Mouse (Mus musculus): ENCODE results near the gene Dapl1. TPM values are rescaled to one million over a fixed set of nuclear protein-coding genes. Genes with fewer than 3 reads are reported as not detected.

The Dapl1 gene
- 8.9 TPM in 1 of 2 replicates, not detected in the other for total RNA-seq (2021)
- long read RNA-seq, experiment 1: 0 reads
- long read RNA-seq, experiment 2, partial matches to known transcripts: 0 of 2 reads
- long read RNA-seq, experiment 2, other reads (novel, unspliced or antisense): 0 of 2 reads

DNA sequence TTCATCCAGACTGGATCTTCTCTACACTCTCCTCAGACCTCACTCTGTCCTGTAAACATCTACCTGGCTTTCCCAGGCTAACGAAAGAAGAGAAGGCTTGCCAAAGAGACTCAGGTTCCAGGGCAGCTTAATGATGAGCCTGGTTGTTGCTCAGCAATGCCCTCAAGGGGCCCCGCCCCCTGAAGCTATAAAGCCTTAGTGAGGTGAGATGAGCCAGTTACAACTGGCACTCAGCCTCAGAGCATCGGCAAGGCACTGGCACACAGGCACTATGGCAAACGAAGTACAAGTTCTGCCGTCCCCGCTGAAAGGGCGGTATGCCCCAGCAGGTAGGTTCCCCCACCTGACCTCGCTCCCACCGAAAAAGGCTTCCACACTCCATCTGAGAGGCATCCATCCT lies at the start of gene Dapl1:
Gene Dapl1, plus strand, starts transcription at position 216 of the 400 bp plus-strand sequence.
- peak; percentile 31 for DNase-seq

DNA sequence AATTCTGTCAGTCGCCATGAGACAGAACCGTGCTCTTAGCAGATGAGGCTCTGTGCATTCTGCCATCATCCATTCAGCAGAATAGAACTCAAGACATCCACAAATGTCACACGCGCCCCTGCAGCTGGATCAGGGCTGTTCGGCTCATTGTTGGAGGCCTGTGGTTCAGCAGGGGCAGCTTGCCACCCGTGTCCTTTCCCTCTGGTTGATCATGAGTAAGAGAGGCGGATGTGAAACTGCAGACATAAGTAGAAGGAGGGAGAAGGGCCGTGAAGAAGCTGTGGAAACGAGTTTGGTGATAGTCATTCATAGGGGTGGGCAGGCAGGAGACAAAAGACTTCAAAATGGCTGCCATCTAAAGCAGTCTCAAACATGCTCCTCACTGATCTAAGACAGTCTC lies 49.6 kb upstream of the Dapl1 start:
- DNase-seq: no peak

DNA sequence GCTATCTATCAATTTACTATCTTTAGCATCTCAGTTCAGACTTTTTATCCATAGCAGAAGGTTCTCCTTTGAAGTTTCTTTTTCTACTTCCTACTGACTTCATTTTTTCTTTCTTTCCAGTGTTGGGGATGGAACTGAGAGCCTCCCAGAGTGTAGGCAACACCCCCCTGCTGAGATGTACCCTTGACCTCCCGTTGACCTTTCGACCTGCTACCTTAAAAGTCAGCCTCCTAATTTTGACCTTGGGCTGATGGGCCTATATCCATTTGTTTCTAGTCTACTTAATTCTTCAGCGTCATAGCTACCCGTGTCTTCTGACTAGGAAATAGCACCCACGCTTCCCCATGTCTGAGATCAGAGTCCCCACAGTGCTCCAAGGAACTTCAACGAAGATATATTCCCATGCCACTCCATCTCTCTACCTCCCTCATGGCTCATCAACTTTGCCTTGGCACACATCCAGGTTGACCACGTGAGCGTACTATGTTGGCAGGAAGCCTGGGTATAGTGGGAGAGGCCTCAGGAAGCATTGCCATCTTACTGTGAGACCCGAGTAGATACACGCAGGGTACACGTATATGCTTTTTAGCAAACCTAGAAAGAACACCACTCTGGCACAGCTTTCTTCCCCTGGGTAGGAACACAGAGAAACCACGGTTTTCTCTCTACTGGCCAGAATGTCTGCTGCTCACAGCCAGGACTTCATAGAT lies 46.6 kb upstream of the Dapl1 start:
- peak; percentile 90 for DNase-seq

- peak; percentile 69 for DNase-seq
These were observed 45.9 kb upstream of the Dapl1 start for GRCm38 (mm10) chr2:59438479-59438935.

GRCm38 (mm10) chr2:59439824-59440223 lies 44.6 kb upstream of the Dapl1 start:
- no peak for DNase-seq

- peak; percentile 87 for DNase-seq
These were observed 44.0 kb upstream of the Dapl1 start for GRCm38 (mm10) chr2:59440481-59440880.

DNA sequence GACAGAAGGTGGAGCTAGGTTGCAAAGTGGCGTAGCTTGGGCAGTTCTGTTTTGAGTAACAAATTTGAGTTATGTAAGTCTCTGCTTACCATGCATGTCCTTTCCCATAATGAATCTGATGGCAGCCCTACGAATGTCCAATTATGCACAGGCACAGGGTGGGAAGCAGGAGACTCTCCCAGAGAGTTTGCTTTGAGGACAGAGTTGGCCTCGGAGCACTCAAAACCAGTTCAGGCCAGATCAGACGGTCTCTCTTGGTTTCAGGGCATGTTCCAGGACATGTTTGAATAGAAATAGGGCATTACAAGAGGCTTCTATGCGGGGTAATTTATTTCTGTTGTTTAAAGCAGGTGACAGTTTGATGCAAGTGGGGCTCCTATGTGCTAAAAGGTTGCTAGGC lies 42.8 kb upstream of the Dapl1 start:
- no peak for DNase-seq

DNA sequence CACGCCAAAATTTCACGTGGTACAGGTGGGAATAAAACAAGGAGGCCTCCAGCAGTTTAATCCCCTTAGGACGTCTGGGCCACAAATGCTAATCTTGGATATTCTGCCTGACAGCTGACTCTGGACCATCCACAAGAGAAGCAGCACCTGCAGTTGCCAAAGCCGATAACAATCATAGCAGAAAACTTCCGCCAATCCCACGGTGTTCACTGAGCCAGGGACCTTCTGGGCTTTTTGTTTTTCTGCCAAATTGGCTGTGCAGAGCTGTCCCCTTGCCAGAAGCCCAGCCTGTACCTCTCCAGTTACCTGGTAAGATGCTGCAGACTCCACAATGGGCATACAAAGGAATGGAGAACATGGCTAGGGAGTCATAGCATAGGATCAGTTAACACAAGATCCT lies 37.8 kb upstream of the Dapl1 start:
- DNase-seq: no peak

- no peak for DNase-seq
These were observed 36.7 kb upstream of the Dapl1 start for GRCm38 (mm10) chr2:59447712-59448111.

DNA sequence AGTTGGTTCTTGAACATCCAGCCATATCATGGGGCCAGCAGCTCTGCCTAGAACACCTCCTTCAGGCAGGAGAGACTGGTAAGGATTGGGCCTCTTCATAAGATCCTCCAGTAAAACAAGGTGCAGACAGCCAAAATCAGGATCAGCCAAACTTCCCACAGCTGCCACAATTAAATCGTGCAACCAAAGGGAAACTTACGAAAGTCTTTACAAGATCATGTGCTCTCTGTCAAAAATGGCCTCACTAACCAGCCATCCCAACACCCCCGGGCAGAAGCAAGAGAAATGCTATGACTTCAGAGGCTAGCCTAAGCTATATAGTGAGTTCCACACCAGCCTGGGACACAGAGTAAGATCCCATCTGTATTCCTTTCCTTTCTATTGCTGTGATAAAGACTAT lies 35.9 kb upstream of the Dapl1 start:
- DNase-seq: no peak

DNA sequence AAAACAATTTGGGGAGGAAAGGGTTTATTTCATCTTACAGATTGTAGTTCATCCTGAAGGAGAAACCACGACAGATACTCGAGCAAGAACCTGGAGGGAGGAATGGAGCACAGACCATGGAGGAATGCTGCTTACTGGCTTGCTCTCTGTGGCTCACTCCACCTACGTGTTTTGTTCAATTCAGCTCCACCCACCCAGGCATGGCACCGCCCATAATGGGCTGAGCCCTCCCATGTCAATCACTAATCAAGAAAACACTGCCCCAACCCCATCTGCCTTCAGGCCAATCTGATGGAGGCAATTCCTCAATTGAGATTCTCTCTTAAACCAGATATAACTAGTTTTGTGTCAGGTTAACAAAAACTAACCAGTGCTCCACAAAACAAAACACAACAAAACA lies 35.5 kb upstream of the Dapl1 start:
- no peak for DNase-seq

GRCm38 (mm10) chr2:59451675-59452074 lies 32.8 kb upstream of the Dapl1 start:
- no peak for DNase-seq

GRCm38 (mm10) chr2:59452102-59452501 lies 32.4 kb upstream of the Dapl1 start:
- no peak for DNase-seq

DNA sequence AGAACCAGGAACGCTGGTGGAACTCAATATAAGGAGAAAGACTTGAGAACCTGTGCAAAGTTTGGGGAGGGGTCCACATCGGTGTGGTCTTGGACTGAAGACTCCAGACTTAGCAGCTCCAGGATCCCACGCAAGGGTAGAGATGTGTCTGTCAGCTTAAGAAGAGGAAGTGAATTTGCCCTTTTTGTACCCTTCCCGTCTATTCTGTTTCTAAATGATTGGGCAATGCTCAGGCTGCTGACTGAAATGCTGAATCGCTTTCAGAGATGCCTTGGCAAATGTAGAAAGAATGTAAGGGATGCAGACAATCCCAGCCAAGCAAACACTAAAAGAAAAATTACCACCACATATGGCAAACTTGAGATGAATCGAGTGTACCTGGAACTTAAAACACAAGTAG lies 22.4 kb upstream of the Dapl1 start:
- no peak for DNase-seq

- DNase-seq: no peak
These were observed 20.8 kb upstream of the Dapl1 start for GRCm38 (mm10) chr2:59463428-59464182.

DNA sequence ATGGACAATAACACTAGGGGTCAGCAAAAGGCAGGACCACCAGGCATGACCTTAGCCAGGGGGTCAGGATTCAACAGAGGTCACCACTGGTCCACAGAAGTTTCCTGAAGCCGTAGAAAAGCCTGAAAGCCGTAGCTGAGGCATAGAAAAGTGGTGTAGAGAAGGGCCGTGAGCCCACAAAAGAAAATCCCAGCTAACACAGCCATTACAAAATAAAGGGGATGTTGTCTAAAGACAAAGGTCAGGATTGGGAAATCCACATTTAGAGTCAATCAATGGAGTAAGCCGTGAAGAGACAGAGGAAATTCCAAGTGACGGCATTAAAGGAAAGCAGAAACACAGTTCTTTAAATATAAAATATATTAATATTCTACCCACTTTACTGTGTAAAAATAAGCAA lies 18.8 kb upstream of the Dapl1 start:
- no peak for DNase-seq

GRCm38 (mm10) chr2:59466358-59466757 lies 18.1 kb upstream of the Dapl1 start:
- DNase-seq: no peak

GRCm38 (mm10) chr2:59467085-59467484 lies 17.4 kb upstream of the Dapl1 start:
- no peak for DNase-seq

- DNase-seq: no peak
These were observed 16.5 kb upstream of the Dapl1 start for GRCm38 (mm10) chr2:59467976-59468375.

GRCm38 (mm10) chr2:59469590-59470245 lies 14.7 kb upstream of the Dapl1 start:
- DNase-seq: no peak

DNA sequence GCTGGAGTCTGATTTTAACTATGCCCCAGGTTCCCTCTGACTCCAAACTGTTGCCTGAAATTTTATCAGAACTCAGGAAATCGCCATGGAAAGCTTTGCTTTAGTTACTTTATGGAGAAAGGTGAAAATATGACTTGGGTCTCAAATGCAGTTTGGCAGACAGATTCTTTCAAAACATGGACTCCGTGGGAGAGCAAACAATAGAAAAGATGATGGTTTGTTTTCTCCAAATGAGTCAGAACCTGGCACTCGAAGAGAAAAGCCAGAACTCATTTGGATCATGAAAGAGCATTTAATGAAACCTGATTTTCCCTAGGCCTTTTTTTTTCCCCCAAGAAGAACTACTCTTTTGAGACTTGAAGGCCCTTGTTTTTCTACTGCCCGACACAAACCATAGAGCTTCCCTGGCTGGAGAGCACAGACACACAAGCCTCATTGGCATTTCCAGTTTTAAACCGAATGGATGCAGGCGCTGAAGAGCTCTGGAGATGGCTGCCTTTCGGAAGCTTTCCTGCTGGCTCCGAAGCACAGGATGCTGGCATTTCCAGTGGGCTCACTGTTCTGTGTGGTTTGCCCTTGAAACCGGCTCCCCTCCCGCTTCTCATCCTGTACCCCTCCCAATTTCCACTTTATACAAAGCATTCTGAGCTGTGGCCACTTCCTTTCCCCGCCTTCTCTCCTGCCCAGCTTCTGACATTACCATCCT lies 14.0 kb upstream of the Dapl1 start:
- peak; percentile 13 for DNase-seq

Data from adrenal gland, postnatal 14 days (tissue).